Mouse (Mus musculus) lung, adult 2 months (tissue): ENCODE data around the gene Slc27a3.
"Not testable (repeated sequence)": the region's sequence is repeated elsewhere in the genome, so short reads cannot be mapped to it uniquely, and the experiment has no call there.

Source experiments
- CTCF ChIP-seq: fragments of 200-500 bp; IDR thresholded peaks from 2 replicates; pipeline ENCODE4 v1.5.1; 2011; ENCODE audit warnings: mild to moderate bottlenecking, low read length, control low read depth; ENCODE audit not compliant: insufficient read depth
- POLR2A ChIP-seq: fragments of 200-500 bp; IDR thresholded peaks from 2 replicates; pipeline ENCODE4 v1.6.1; 2011; ENCODE audit warnings: low read depth, mild to moderate bottlenecking, control low read depth, low read length, borderline replicate concordance; ENCODE audit errors: extremely low read depth

GRCm38 (mm10) chr3:90342853-90343252, 46.9 kb downstream of the Slc27a3 start:
- not testable (repeated sequence) for TF ChIP-seq CTCF, POLR2A
